Mouse (Mus musculus) lung, postnatal 25 days (tissue): ENCODE measurements at regions not wholly inside any gene's neighbourhood (a gene's known extent, or its start where the extent isn't known, plus 50 kb on each side); places are given as distances from the start of the nearest gene placed in this dataset.
A peak's percentile ranks its signal among the peaks of the same experiment; 100 is the strongest.

Source experiments
- DNase-seq: peaks from one replicate; pipeline ENCODE4 v3.0.0; 2022; ENCODE audit warnings: low spot score

- DNase-seq: no peak
These were observed 106.0 kb upstream of the Sh3bp4 start for GRCm38 (mm10) chr1:88964045-88964747.

DNA sequence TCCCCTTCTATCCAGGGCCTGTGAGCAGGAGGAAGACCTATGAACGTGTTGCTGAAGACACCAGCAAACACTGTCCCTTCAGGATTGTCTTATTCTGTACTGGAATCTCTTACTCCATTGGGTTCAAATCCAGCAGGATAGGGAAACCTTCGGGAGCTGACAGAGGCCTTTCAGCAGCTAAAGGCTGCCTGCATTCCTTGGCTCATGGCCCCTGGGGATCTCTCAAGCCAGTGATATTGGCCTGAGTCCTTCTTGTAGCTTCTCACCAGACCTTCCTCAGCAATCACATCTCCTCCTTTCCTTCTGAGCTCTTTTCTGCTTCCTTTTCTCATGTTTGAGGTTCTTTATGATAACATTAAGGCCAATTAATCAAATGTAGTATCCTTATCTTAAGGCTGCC lies 103.8 kb upstream of the Sh3bp4 start:
- no peak for DNase-seq

DNA sequence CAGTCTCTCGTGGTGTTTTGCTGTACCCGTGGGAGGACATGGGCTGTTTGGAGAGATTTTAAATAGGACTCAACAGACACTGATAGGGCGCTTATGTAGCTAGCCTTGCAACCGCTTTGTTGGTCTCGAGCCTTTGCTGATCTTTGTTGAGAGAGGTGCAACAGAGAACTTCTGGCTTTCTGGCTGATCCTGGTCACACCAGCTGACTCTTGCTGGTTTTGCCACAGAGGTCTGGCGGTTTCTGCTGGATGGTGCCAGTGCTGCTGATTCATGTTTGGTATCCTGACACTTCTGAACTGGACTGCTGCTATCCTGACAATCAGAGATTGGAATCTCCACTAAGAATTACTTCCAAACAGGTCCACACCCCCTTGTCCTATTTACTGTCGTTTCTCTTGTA lies 102.1 kb upstream of the Sh3bp4 start:
- DNase-seq: no peak

DNA sequence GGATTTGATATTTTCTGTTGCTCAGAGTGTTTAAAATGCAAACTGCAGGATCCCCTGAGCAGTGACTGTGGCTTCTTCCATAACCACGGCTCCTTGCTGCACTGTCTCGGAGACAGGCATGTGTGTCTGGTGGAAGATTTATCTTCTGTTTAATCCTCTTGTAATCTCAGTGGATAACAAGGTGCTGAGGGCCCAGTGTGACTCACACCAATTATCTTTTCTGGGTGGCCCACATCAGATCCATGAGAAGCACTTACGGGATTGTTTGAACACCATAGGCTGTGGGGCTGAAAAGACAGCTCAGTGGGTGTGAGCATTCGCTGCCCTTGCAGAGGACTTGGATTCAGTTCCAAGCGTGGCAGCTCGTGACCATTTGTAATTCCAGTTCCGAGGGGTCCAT lies 101.2 kb upstream of the Sh3bp4 start:
- no peak for DNase-seq

DNA sequence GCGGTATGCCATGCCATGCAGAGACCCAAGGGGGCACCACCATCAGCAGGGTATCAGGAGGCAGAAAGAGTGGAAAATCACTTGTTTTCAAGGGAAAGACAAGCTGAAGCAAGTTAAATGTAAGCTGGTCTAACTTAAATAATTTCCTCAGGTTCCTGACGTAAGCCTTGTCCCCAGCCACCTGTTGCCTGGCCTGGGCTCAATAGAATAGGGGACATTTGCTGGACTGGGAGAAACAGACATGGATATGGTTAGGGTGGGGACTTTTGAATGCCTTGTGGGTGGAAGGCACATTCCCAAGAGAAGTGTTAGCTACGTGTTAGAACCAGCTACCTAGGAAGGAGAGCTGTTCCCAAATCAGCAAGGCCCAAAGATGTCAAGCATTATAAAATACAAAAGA lies 100.6 kb upstream of the Sh3bp4 start:
- DNase-seq: no peak

GRCm38 (mm10) chr1:88976101-88976500 lies 94.1 kb upstream of the Sh3bp4 start:
- no peak for DNase-seq

- no peak for DNase-seq
These were observed 82.1 kb upstream of the Sh3bp4 start for GRCm38 (mm10) chr1:88988011-88988695.

DNA sequence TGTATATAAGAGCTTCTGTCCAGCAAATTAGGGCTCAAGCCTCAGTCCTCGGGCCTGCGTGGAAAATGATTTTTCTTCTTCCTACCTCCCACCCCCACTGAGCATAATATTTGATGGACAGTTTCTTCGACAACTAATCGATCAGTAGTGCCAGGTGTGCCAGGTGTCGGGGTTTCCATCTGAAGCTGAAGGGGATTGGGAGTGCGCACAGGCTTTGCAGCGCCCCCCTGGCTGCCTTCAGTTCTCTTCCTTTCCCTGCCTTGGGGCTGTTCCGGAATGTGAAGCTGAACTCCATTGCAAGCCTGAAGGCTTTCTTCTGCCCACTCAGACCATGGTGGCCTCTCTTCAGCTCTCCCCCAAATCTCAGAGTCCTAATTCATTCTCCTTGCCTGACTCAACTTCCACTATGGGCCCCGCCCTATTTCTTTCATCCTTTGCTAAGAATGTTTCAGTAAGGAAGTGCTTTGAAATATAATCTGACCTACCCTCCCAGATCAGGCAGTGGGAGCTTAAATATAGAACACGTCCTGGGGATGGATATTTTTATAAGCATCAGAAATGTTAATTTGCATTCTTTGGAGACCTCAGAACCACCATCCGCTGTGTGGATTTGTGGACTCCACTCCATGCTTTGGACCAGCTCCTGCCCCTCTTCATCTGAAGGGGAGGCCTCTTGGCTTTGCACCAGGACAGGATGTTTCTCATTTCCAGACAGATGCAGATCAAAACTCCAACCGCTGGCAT lies 75.5 kb upstream of the Sh3bp4 start:
- DNase-seq: peak; percentile 51

DNA sequence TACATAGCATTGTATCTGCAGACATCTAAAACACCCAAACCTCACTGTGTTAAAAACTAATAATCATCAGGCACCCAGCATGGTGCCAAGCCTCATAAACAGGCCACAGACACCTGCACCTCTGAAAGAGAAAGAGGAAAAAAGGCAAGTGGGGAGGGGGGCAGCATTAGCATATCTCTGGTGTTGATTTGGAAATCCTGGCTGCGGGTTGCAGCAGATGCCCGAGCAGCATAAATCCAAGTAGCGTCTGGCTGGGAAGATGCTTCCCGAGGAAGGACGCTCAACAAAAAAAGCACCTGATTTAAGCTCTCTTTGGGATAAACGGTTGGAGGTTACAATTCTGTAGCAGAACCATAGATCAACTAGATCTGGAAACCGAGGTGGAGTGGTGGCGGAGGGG lies 74.3 kb upstream of the Sh3bp4 start:
- no peak for DNase-seq

DNA sequence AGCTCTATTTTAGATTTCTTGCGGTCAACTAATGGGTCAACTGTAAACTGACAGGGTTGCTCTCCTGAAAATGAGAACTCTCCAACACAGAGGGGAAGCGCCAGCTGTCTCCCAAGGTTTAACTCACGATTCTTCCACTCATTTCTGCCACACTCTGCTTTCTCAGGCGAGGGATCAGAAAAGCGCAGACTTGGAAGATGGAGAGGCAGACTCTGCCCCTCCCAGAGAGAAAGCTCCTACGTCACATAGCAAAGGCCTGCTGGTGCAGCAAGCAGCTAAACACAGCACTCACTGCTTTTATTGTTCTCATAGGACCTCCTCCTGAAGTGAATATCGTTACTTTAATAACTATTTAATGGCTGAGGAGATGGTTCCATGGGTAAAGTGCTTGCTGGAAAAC lies 73.6 kb upstream of the Sh3bp4 start:
- DNase-seq: no peak

DNA sequence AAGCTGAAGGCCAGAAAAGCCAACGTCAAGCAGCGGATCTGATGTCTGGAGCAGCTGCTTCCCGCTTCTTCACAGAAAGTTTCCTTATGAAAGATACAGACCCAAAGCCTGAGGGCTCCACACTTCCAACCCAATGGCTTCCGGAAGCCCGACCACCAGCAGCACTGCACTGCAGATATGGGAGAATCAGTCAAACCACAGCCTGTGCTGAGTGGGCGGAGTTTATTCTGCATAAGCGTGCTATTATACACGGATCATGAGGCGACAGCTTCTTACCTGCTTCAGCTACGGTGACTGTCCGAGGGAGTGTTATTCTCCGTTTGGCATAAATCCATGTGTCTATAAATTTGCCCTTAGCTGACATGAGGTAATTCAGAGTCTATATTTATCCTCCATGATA lies 72.4 kb upstream of the Sh3bp4 start:
- DNase-seq: no peak

DNA sequence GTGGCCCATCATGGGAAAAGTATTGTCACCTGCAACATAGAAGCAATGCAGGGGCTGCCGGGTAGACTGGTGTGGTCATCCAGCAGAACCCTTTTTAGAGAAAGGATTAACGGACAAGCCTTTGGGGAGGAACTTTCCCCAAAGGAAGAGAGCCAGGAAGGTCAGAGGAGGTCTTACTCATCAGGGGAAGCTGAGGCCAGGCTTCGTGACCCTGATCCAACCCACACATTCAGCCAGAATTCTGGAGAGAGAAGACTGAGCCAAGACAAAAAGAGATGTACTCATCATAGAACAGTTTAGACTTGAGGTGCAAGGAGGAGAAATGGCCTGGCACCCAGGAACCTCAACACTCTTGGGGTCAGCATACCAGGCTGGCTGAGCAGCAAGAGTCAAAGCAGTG lies 67.9 kb upstream of the Sh3bp4 start:
- DNase-seq: peak; percentile 22

DNA sequence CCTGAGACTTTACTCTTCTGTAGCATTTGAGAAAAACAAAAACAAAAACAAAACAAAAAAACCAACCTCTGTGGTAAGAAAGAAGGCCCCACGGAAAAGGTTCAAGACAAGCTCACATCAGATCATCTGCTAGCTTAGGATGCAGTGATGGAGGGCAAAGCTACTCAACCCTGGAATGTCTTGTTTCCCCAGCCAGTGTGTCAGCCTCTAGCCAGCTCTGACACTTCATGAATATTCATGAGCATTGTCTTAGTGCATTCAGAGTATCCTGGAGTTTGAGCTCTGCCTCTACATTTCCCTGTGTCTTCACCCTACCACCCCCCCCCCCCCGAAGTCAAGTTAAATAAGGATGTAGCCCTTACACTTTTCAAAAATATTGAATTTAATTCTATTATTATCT lies 66.5 kb upstream of the Sh3bp4 start:
- no peak for DNase-seq

DNA sequence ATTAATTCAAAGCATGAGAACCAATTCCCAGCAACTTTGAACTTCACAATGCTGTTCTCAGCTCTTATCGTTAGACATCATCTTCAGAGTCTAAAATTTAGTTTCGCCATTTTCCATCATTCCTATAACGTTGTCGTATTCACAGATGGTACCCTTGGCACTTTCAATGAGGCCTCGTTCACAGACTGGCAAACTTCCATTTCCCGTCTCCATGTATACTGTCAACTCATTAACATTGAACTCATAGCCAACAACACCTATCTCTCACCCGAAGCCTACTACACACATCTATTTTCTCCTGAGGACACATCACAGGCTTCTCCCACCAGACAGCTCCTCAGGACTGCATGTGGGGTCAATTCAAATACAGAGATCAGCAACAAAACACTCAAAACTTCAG lies 62.7 kb upstream of the Sh3bp4 start:
- DNase-seq: no peak

- peak; percentile 34 for DNase-seq
These were observed 60.0 kb upstream of the Sh3bp4 start for GRCm38 (mm10) chr1:89010170-89010569.

- peak; percentile 10 for DNase-seq
These were observed 58.8 kb upstream of the Sh3bp4 start for GRCm38 (mm10) chr1:89011454-89011853.

GRCm38 (mm10) chr1:89015385-89015784 lies 54.8 kb upstream of the Sh3bp4 start:
- peak; percentile 82 for DNase-seq

DNA sequence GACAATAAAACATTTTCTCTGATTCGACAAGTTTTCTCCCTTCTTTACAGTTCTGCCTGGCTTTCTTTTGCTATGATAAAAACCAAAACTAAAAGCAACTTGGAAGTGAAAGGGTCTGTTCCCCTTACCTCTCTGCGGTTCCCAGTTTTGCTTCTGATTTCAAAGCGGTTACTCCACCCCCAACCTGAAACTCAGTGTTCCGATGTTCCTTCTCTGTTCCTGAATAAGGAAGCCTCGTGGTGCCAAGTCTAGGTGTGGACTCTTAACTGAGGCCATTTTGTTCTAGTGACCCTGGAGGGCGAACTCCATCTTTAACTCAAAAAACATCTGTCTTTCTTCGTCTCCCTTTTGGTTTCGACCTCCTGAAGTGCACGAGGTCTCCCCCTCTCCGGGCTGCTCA lies 54.4 kb upstream of the Sh3bp4 start:
- DNase-seq: peak; percentile 44

DNA sequence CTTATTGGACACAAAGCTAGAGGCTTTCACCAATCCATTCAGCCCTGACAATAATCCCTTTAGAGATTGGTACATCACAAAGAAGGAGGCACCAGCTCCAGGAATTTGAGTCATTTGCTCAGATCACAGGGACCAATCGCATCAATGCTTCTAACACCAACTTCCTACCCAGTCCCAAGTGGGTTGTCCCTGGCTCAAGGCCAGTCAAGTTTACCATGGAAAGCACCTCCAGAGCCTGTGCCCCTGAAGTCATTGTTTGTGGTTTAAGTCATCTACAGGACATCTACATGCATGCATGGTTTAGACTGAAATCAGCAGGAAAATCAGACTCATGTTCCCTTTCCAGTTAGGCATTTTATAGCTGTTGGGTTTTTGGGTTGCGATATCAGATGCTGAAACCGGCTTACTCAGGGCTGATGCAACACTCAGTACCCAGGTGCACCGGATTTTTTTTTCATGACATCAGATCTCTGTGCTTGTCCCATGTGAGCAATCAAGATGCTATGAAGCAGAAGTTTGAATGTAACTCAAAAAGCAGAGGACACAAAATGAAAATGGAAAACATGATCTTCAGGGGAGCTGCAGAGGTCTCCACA lies 50.3 kb upstream of the Sh3bp4 start:
- no peak for DNase-seq
